8 mouse cellular contexts compared by ENCODE assay signal in genomic region chr7:130837941-130838657, GRCm38 (mm10). TPM values are rescaled to one million over a fixed set of nuclear protein-coding genes. Genes with fewer than 3 reads are reported as not detected.
DNase-seq lines count a peak whose midpoint lies in the region; ATAC-seq lines count a peak whose summit lies in the region.

No protein-coding gene starts in this region.

- peak overlapping the region; percentile 56; the same call in 1 of the 2 replicates for H3K27ac ChIP-seq in forebrain, embryonic 12.5 days
- no peak overlapping the region for H3K27ac ChIP-seq in intestine, embryonic 16.5 days (ENCODE audit: low read length)

- no peak overlapping the region for H3K9ac ChIP-seq in forebrain, embryonic 12.5 days
- H3K9ac ChIP-seq in intestine, embryonic 16.5 days (ENCODE audit: low read depth, low read length) = no peak overlapping the region

- H3K4me1 ChIP-seq in forebrain, embryonic 12.5 days = peaks cover 43% of the 10 kb centered on the region
- peaks cover 24% of the 10 kb centered on the region for H3K4me1 ChIP-seq in intestine, embryonic 16.5 days (ENCODE audit: control insufficient read depth, insufficient read depth, low read length)

- peak overlapping the region; percentile 1; the same call in 1 of the 2 replicates for H3K4me2 ChIP-seq in forebrain, embryonic 12.5 days
- no peak overlapping the region; the same call in 1 of the 2 replicates for H3K4me2 ChIP-seq in intestine, embryonic 16.5 days (ENCODE audit: low read depth, low read length)

- H3K36me3 ChIP-seq in forebrain, embryonic 12.5 days (replicated peaks) = no peaks in the 10 kb centered on the region
- H3K36me3 ChIP-seq in intestine, embryonic 16.5 days (ENCODE audit: control insufficient read depth, insufficient read depth, low read length) = no peaks in the 10 kb centered on the region

- ATAC-seq in forebrain, embryonic 12.5 days (ENCODE audit: low FRiP score) = peak; percentile 74
- no peak for ATAC-seq in intestine, embryonic 16.5 days

- 7% methylated on average over 12 of the region's 12 CpGs for WGBS in forebrain, embryonic 12.5 days
- WGBS in intestine, embryonic 16.5 days = 54% methylated on average over 12 of the region's 12 CpGs

- peaks cover 71% of the 10 kb centered on the region for H3K27me3 ChIP-seq in forebrain, embryonic 12.5 days
- no peaks in the 10 kb centered on the region for H3K27me3 ChIP-seq in intestine, embryonic 16.5 days (replicated peaks; ENCODE audit: control insufficient read depth, insufficient read depth, low read length)

- DNase-seq in Muller cell, postnatal 12 days (ENCODE audit: inconsistent ontology term) = peak; percentile 95
- DNase-seq in brain, embryonic 18.5 days (ENCODE audit: low read depth, low spot score) = peak; percentile 39
- DNase-seq in kidney, postnatal 25 days = peak; percentile 86 to 95
- no peak for DNase-seq in adrenal gland, adult 8-10 months
- no peak for DNase-seq in gastrocnemius, adult 18-20 months (ENCODE audit: low spot score)
- no peak for DNase-seq in left cerebral cortex, adult 8-10 months (ENCODE audit: low spot score in 2 of 2)

- no peaks in the 10 kb centered on the region for H3K9me3 ChIP-seq in forebrain, embryonic 12.5 days
- no peaks in the 10 kb centered on the region for H3K9me3 ChIP-seq in intestine, embryonic 16.5 days (ENCODE audit: control insufficient read depth, low read length)

- H3K4me3 ChIP-seq in forebrain, embryonic 12.5 days (replicated peaks) = no peak overlapping the region
- no peak overlapping the region for H3K4me3 ChIP-seq in intestine, embryonic 16.5 days (ENCODE audit: low read length)

RNA-seq across cellular contexts. Expression of gene Plekha1, which starts 27.5 kb away (rescaled TPM):
- 32.1 and 34.9 TPM in 2 replicates for polyA plus RNA-seq in forebrain, embryonic 12.5 days (2016; fragmentation: Nextera tagmentation; extraction: Ambion mirVana)
- 10 to 100 TPM; 23.5 to 45.4 (median 33.9) TPM for total RNA-seq in adrenal gland, adult 8-10 months (2022)
- polyA plus RNA-seq in intestine, embryonic 16.5 days (2015; fragmentation: Nextera tagmentation; extraction: Ambion mirVana) = 36.6 and 39.0 TPM in 2 replicates
- total RNA-seq in gastrocnemius, adult 18-20 months (2021) = 10 to 100 TPM; 27.6 to 29.3 TPM
- total RNA-seq in left cerebral cortex, adult 8-10 months (2022) = 100 to 1,000 TPM in 1 of 4 experiments, 10 to 100 TPM in 3; 94.6 to 101 (median 96.9) TPM

Comparison
In these comparisons a context has a peak if more than half of its experiments do, and no peak if none do; other contexts are left out.
1. DNase-seq: peak in Muller cell, postnatal 12 days (single experiment), brain, embryonic 18.5 days (single experiment) and kidney, postnatal 25 days (2 of 2); none in adrenal gland, adult 8-10 months (single experiment), gastrocnemius, adult 18-20 months (single experiment) and left cerebral cortex, adult 8-10 months (0 of 2).